Comparison of ENCODE assay signal across 8 mouse cellular contexts in the genomic region with DNA sequence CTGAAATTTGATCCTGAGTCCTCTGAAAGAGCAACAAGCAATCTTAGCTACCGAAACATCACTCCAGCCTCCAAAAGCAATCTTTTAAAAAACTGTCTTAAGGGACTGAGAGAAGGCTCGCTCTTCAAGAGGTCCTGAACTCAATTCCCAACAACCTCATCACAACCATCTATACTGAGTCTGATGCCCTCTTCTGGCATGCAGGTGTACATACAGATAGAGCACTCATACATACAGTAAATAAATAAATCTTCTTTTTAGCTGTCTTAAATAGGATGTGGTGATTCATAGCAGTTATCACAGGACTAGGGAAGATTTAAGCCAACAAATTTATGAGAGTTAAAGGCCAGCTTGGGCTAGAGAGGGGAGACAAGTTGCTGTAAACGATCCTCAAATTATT. TPM values are rescaled to one million over a fixed set of nuclear protein-coding genes. Genes with fewer than 3 reads are reported as not detected.
A peak's percentile ranks its signal among the peaks of the same experiment; 100 is the strongest.
DNase-seq lines count a peak whose midpoint lies in the region; ATAC-seq and TF ChIP-seq lines count a peak whose summit lies in the region.

No protein-coding gene starts in this region.

- no peak for TF ChIP-seq POLR2A in brain, embryonic 14.5 days (IDR thresholded peaks at IDR 0.05; ENCODE audit: borderline replicate concordance, extremely low read depth, insufficient read depth, insufficient read length, poor library complexity, severe bottlenecking)
- TF ChIP-seq POLR2A in myocyte (IDR thresholded peaks at IDR 0.05; ENCODE audit: insufficient read length, low read depth), result no peak

- peak overlapping the region; percentile 49 for H3ac ChIP-seq in myocyte (ENCODE audit: control insufficient read depth, insufficient read length)

- H3K36me3 ChIP-seq in lung, embryonic 16.5 days (ENCODE audit: control insufficient read depth, insufficient read depth, low read length), result peaks cover under 1% of the 10 kb centered on the region
- H3K36me3 ChIP-seq in hindbrain, embryonic 15.5 days, result peaks cover 15% of the 10 kb centered on the region
- no peaks in the 10 kb centered on the region for H3K36me3 ChIP-seq in myocyte (ENCODE audit: control insufficient read depth, insufficient read depth)

- no peaks in the 10 kb centered on the region for H3K9me3 ChIP-seq in lung, embryonic 16.5 days (ENCODE audit: control insufficient read depth, low read length)
- H3K9me3 ChIP-seq in hindbrain, embryonic 15.5 days, result no peaks in the 10 kb centered on the region

- H3K79me2 ChIP-seq in myocyte (ENCODE audit: control insufficient read depth, insufficient read depth), result no peaks in the 10 kb centered on the region

- 41% methylated on average over 3 of the region's 3 CpGs for WGBS in lung, embryonic 16.5 days
- WGBS in hindbrain, embryonic 15.5 days, result 56% methylated on average over 3 of the region's 3 CpGs

- peak overlapping the region; percentile 98 for H3K4me3 ChIP-seq in lung, embryonic 16.5 days (ENCODE audit: low read length)
- H3K4me3 ChIP-seq in hindbrain, embryonic 15.5 days, result peak overlapping the region; percentile 100
- H3K4me3 ChIP-seq in myocyte, result peak overlapping the region; percentile 59

- no peak for ATAC-seq in lung, embryonic 16.5 days (ENCODE audit: low read depth)
- ATAC-seq in hindbrain, embryonic 15.5 days (ENCODE audit: low FRiP score, low read depth), result no peak; the same call in 1 of the 2 replicates

- no peaks in the 10 kb centered on the region for H3K27me3 ChIP-seq in lung, embryonic 16.5 days (ENCODE audit: control insufficient read depth, insufficient read depth, low read depth, low read length)
- no peaks in the 10 kb centered on the region for H3K27me3 ChIP-seq in hindbrain, embryonic 15.5 days
- no peaks in the 10 kb centered on the region for H3K27me3 ChIP-seq in myocyte (ENCODE audit: control insufficient read depth, insufficient read depth, insufficient read length)

- H3K9ac ChIP-seq in lung, embryonic 16.5 days (ENCODE audit: low read length), result peak overlapping the region; percentile 99
- H3K9ac ChIP-seq in hindbrain, embryonic 15.5 days, result peak overlapping the region; percentile 96

- peaks cover 5% of the 10 kb centered on the region for H3K4me1 ChIP-seq in lung, embryonic 16.5 days (replicated peaks; ENCODE audit: control insufficient read depth, insufficient read depth, low read length)
- H3K4me1 ChIP-seq in hindbrain, embryonic 15.5 days (replicated peaks), result peaks cover 11% of the 10 kb centered on the region

- peak overlapping the region; percentile 71 for H3K4me2 ChIP-seq in lung, embryonic 16.5 days (ENCODE audit: low read depth, low read length)
- peak overlapping the region; percentile 87 for H3K4me2 ChIP-seq in hindbrain, embryonic 15.5 days
- peak overlapping the region; percentile 88 for H3K4me2 ChIP-seq in myocyte (ENCODE audit: low read depth)

- no peak overlapping the region for H3K27ac ChIP-seq in lung, embryonic 16.5 days (ENCODE audit: low read length)
- peak overlapping the region; percentile 82; the same call in 1 of the 2 replicates for H3K27ac ChIP-seq in hindbrain, embryonic 15.5 days (replicated peaks)

- 0 out of 2 replicates have a peak, but pooled peaks have one; percentile 8 for TF ChIP-seq CTCF in brain, embryonic 14.5 days (IDR thresholded peaks at IDR 0.05; ENCODE audit: borderline replicate concordance, extremely low read depth, insufficient read depth, insufficient read length)

- DNase-seq in lung, postnatal 25 days (ENCODE audit: low spot score), result no peak
- peak; percentile 6 for DNase-seq in brain, embryonic 14.5 days (ENCODE audit: low read depth)
- DNase-seq in frontal cortex, postnatal 10 days (ENCODE audit: low spot score in 2 of 2), result no peak
- no peak for DNase-seq in right cerebral cortex, postnatal 10 days (ENCODE audit: low spot score in 2 of 2)
- no peak for DNase-seq in frontal cortex, postnatal 36 days (ENCODE audit: low spot score in 2 of 2)

TF ChIP-seq in myocyte, 11 proteins besides CTCF, POLR2A, EP300 and RAD21:
- TF ChIP-seq USF1 (IDR thresholded peaks at IDR 0.05; ENCODE audit: low read depth), result no peak
- no peak for TF ChIP-seq TCF3 (IDR thresholded peaks at IDR 0.05; ENCODE audit: insufficient read length, low read depth)
- no peak for TF ChIP-seq MAX (IDR thresholded peaks at IDR 0.05; ENCODE audit: low read depth)
- TF ChIP-seq MYOG (IDR thresholded peaks at IDR 0.05; ENCODE audit: control insufficient read depth in 1 of 3, insufficient read depth in 1 of 3, insufficient read length in 2 of 3, low read depth in 2 of 3), result no peak
- TF ChIP-seq E2F4 (IDR thresholded peaks at IDR 0.05; ENCODE audit: insufficient read depth), result no peak
- TF ChIP-seq POLR2AphosphoS2 (IDR thresholded peaks at IDR 0.05; ENCODE audit: insufficient read length, low read depth), result no peak
- no peak for TF ChIP-seq TCF12 (IDR thresholded peaks at IDR 0.05; ENCODE audit: insufficient read depth, poor library complexity, severe bottlenecking)
- TF ChIP-seq CEBPB (IDR thresholded peaks at IDR 0.05; ENCODE audit: insufficient read depth, poor library complexity, severe bottlenecking), result no peak
- no peak for TF ChIP-seq SRF (IDR thresholded peaks at IDR 0.05; ENCODE audit: control insufficient read depth, insufficient read length, low read depth)
- TF ChIP-seq MYOD1 (IDR thresholded peaks at IDR 0.05; ENCODE audit: control insufficient read depth in 1 of 3, insufficient read length in 2 of 3, low read depth in 2 of 3), result no peak
- no peak for TF ChIP-seq REST (IDR thresholded peaks at IDR 0.05; ENCODE audit: insufficient read depth, insufficient read length)

RNA-seq across cellular contexts. Expression of gene Pdcd2l, which starts 0.8 kb away (rescaled TPM):
- 56.2 and 57.2 TPM in 2 replicates for polyA plus RNA-seq in lung, embryonic 16.5 days (2015; fragmentation: Nextera tagmentation; extraction: Ambion mirVana)
- 48.7 and 66.3 TPM in 2 replicates for polyA plus RNA-seq in brain, embryonic 14.5 days (2012; rRNA removed)
- 71.8 and 82.6 TPM in 2 replicates for polyA plus RNA-seq in hindbrain, embryonic 15.5 days (2015; fragmentation: Nextera tagmentation; extraction: Ambion mirVana)
- 48.4 TPM for polyA plus RNA-seq in myocyte (2012; fragmentation: generic; extraction: Trizol)

RNA-seq across cellular contexts. Expression of gene Uba2, which starts 26.2 kb away (rescaled TPM):
- 192 and 203 TPM in 2 replicates for polyA plus RNA-seq in lung, embryonic 16.5 days (2015; fragmentation: Nextera tagmentation; extraction: Ambion mirVana)
- polyA plus RNA-seq in brain, embryonic 14.5 days (2012; rRNA removed), result 133 and 136 TPM in 2 replicates
- polyA plus RNA-seq in hindbrain, embryonic 15.5 days (2015; fragmentation: Nextera tagmentation; extraction: Ambion mirVana), result 156 and 162 TPM in 2 replicates
- 48.7 TPM for polyA plus RNA-seq in myocyte (2012; fragmentation: generic; extraction: Trizol)

RNA-seq across cellular contexts. Expression of gene Gpi1, which starts 34.5 kb away (rescaled TPM):
- polyA plus RNA-seq in lung, embryonic 16.5 days (2015; fragmentation: Nextera tagmentation; extraction: Ambion mirVana), result 252 and 256 TPM in 2 replicates
- 209 and 273 TPM in 2 replicates for polyA plus RNA-seq in brain, embryonic 14.5 days (2012; rRNA removed)
- 300 and 313 TPM in 2 replicates for polyA plus RNA-seq in hindbrain, embryonic 15.5 days (2015; fragmentation: Nextera tagmentation; extraction: Ambion mirVana)
- polyA plus RNA-seq in myocyte (2012; fragmentation: generic; extraction: Trizol), result 671 TPM

RNA-seq across cellular contexts. Expression of gene Gm6096, which starts 55.2 kb away (rescaled TPM):
- polyA plus RNA-seq in lung, embryonic 16.5 days (2015; fragmentation: Nextera tagmentation; extraction: Ambion mirVana), result not detected in 2 replicates
- polyA plus RNA-seq in brain, embryonic 14.5 days (2012; rRNA removed), result not detected in 2 replicates
- not detected in 2 replicates for polyA plus RNA-seq in hindbrain, embryonic 15.5 days (2015; fragmentation: Nextera tagmentation; extraction: Ambion mirVana)
- polyA plus RNA-seq in myocyte (2012; fragmentation: generic; extraction: Trizol), result 0.13 TPM
